In genomic region chr1:82741539-82741938, GRCm38 (mm10) we compare ENCODE assay signal across 25 mouse cellular contexts. TPM values are rescaled to one million over a fixed set of nuclear protein-coding genes. Genes with fewer than 3 reads are reported as not detected.
A peak's percentile ranks its signal among the peaks of the same experiment; 100 is the strongest.
DNase-seq lines count a peak whose midpoint lies in the region; ATAC-seq lines count a peak whose summit lies in the region.
"Had no signal": no experiment of that assay in that cellular context is flagged by ENCODE, and none has a peak within 500 bp of the region (broad histone marks: within the 10 kb centered on the region; RNA-seq: fewer than 3 reads in every experiment).

No protein-coding gene starts in this region.

- peak; percentile 79 for ATAC-seq in frontal cortex, adult (ENCODE audit: low TSS enrichment)
- ATAC-seq in midbrain, embryonic 13.5 days, result no peak
- ATAC-seq: activated CD4-positive, CD25-positive, alpha-beta regulatory T cell, adult 4 months; CD4-positive, CD25-positive, alpha-beta regulatory T cell, adult 4 months; Patski had no signal

- no peaks in the 10 kb centered on the region for H3K4me1 ChIP-seq in midbrain, embryonic 13.5 days (replicated peaks)

- H3K27me3 ChIP-seq in midbrain, embryonic 13.5 days, result no peaks in the 10 kb centered on the region
- H3K27me3 ChIP-seq: CH12.LX, Patski had no signal

- no peak overlapping the region for H3K27ac ChIP-seq in midbrain, embryonic 13.5 days

- 91% methylated on average over 7 of the region's 7 CpGs for WGBS in midbrain, embryonic 13.5 days

- no peak overlapping the region for H3K4me2 ChIP-seq in midbrain, embryonic 13.5 days (replicated peaks)

- no peak for DNase-seq in frontal cortex, postnatal 10 days (ENCODE audit: low spot score in 2 of 2)
- peak; percentile 19 for DNase-seq in right cerebral cortex, adult 18-20 months
- no peak for DNase-seq in right cerebral cortex, postnatal 10 days (ENCODE audit: low spot score in 2 of 2)
- DNase-seq in brain, adult 2 months (ENCODE audit: low read depth, low spot score), result peak; percentile 47
- peak; percentile 46 for DNase-seq in telencephalon, adult 2 months (ENCODE audit: low read depth, low spot score)
- no peak for DNase-seq in kidney, postnatal 10 days
- DNase-seq: adrenal gland, adult 2 months; adrenal gland, adult 8-10 months; adrenal gland, postnatal 10 days; adrenal gland, postnatal 14 days; adrenal gland, postnatal 25 days; adrenal gland, postnatal 36 days; B cell, adult 2 months; cerebellum, adult 11 months; cerebellum, adult 11-12 months; cerebellum, adult 18-20 months had no signal

- no peaks in the 10 kb centered on the region for H3K9me3 ChIP-seq in midbrain, embryonic 13.5 days
- H3K9me3 ChIP-seq: G1E had no signal

- H3K36me3 ChIP-seq in midbrain, embryonic 13.5 days, result peaks cover 43% of the 10 kb centered on the region

- no peak overlapping the region for H3K9ac ChIP-seq in midbrain, embryonic 13.5 days (replicated peaks)

- H3K4me3 ChIP-seq in midbrain, embryonic 13.5 days (replicated peaks), result no peak overlapping the region

RNA-seq across cellular contexts. Expression of gene Mff, which starts 16.8 kb away (rescaled TPM):
- 345 and 358 TPM in 2 replicates for polyA plus RNA-seq in midbrain, embryonic 13.5 days (2015; fragmentation: Nextera tagmentation; extraction: Ambion mirVana)

RNA-seq across cellular contexts. Expression of gene Tm4sf20, which starts 26.7 kb away (rescaled TPM):
- polyA plus RNA-seq in midbrain, embryonic 13.5 days (2015; fragmentation: Nextera tagmentation; extraction: Ambion mirVana), result 0.11 and 0.22 TPM in 2 replicates
- polyA plus RNA-seq: adrenal gland, adult 2 months; brain, embryonic 14.5 days; C2C12; G1E had no signal

RNA-seq across cellular contexts. Expression of gene Gm47791, which starts 29.5 kb away (rescaled TPM):
- not detected in 2 replicates for polyA plus RNA-seq in midbrain, embryonic 13.5 days (2015; fragmentation: Nextera tagmentation; extraction: Ambion mirVana)
- polyA plus RNA-seq: activated CD4-positive, CD25-positive, alpha-beta regulatory T cell, adult 4 months; adrenal gland, adult 2 months; brain, embryonic 14.5 days; C2C12; CD4-positive, CD25-positive, alpha-beta regulatory T cell, adult 4 months; G1E; Patski had no signal

Comparison
In these comparisons a context has a peak if more than half of its experiments do, and no peak if none do; other contexts are left out.
1. DNase-seq: peak in right cerebral cortex, adult 18-20 months (single experiment), brain, adult 2 months (single experiment) and telencephalon, adult 2 months (single experiment); none in frontal cortex, postnatal 10 days (0 of 2), right cerebral cortex, postnatal 10 days (0 of 2) and kidney, postnatal 10 days (single experiment).